Mouse (Mus musculus): Measurements from ENCODE around the gene Egr2. TPM values are rescaled to one million over a fixed set of nuclear protein-coding genes. Genes with fewer than 3 reads are reported as not detected.

Egr2 gene
- total and polyA plus RNA-seq, 2 experiments, result 0.09 to 0.73 TPM

DNA sequence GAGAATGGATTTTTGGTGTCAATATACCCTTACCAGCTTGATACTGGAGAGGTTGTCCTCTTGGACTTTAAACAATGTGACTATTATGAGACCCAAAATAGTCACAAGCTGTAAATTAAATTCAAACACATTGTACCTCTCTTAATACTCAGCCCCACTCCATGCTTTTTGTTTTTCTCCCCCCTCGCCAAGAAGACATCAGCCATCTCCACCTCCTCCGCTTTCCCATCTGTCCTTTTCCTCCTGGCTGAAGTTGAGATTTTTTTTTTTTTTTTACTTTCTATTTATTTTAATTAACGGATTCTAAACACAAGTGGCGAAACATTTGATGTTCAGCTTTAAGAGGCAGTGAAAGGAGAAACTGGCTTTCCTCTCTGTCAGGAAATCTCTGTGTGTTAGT, 22.8 kb downstream of the Egr2 start:
- Histone ChIP-seq H3K27ac (replicated peaks; ENCODE audit: insufficient read depth, low read depth, low read length) (no peak overlapping the region), H3K4me3 (ENCODE audit: insufficient read depth, low read depth, low read length) (no peak overlapping the region), H3K79me2 (ENCODE audit: control insufficient read depth, insufficient read depth, low read length) (no peaks in the 10 kb centered on the region), H3K36me3 (ENCODE audit: control insufficient read depth, insufficient read depth, low read length) (no peaks in the 10 kb centered on the region), H3K4me1 (ENCODE audit: control insufficient read depth, insufficient read depth, low read length) (no peaks in the 10 kb centered on the region), H3K9ac (ENCODE audit: low read depth, low read length) (no peak overlapping the region), H3K27me3 (ENCODE audit: control insufficient read depth, insufficient read depth, low read length) (0 out of 2 replicates have a peak, but pooled peaks cover 2% of the 10 kb centered on the region)
- TF ChIP-seq CTCF (IDR thresholded peaks at IDR 0.05; ENCODE audit: low read depth, low read length), result no peak
- TF ChIP-seq POLR2A (IDR thresholded peaks at IDR 0.05; ENCODE audit: extremely low read depth, insufficient read depth, low read length), result no peak
- WGBS, result 91% methylated on average over 4 of the region's 4 CpGs
- DNase-seq (ENCODE audit: extremely low read depth, low read depth, low spot score), result no peak

DNA sequence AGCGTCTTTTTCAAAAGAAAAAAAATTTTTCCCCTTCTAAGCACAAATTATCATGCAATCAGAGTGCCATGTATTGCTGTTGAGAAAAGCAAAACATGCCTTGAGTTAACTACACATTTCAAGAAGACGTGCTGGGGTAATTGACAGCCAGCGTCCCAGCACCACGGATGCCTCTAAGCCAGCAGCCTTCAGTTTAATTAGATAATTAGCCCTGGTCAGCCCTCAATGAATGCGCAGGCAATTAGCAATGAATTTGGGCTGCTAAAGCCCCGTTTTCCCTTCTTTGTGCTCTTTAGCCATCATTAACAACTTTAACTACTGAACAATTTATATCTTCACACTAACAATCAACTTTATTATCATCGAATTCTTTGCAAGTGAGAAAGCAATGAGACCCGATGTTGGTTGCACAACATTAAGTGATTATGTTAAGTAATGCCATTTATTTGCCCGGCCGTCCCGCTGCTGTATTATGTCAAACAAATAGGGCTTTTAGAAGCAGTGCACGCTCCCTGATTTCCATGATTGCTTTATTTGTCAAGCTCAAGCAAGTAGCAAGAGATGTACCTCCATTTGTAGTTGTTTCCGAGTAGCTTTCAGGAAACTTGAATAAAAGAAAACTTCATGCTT, 24.6 kb downstream of the Egr2 start:
- Histone ChIP-seq H3K4me1 (ENCODE audit: control insufficient read depth, insufficient read depth, low read length) (no peaks in the 10 kb centered on the region), H3K9ac (ENCODE audit: low read depth, low read length) (no peak overlapping the region), H3K36me3 (ENCODE audit: control insufficient read depth, insufficient read depth, low read length) (no peaks in the 10 kb centered on the region), H3K79me2 (ENCODE audit: control insufficient read depth, insufficient read depth, low read length) (no peaks in the 10 kb centered on the region), H3K4me3 (ENCODE audit: insufficient read depth, low read depth, low read length) (no peak overlapping the region), H3K27me3 (ENCODE audit: control insufficient read depth, insufficient read depth, low read length) (0 out of 2 replicates have a peak, but pooled peaks cover 2% of the 10 kb centered on the region), H3K27ac (replicated peaks; ENCODE audit: insufficient read depth, low read depth, low read length) (no peak overlapping the region)
- TF ChIP-seq POLR2A (IDR thresholded peaks at IDR 0.05; ENCODE audit: extremely low read depth, insufficient read depth, low read length), result no peak
- DNase-seq (ENCODE audit: extremely low read depth, low read depth, low spot score), result no peak
- 68% methylated on average over 13 of the region's 13 CpGs for WGBS

GRCm38 (mm10) chr10:67561185-67561584, 25.9 kb downstream of the Egr2 start:
- Histone ChIP-seq H3K9ac (ENCODE audit: low read depth, low read length) (no peak overlapping the region), H3K36me3 (ENCODE audit: control insufficient read depth, insufficient read depth, low read length) (no peaks in the 10 kb centered on the region), H3K79me2 (ENCODE audit: control insufficient read depth, insufficient read depth, low read length) (no peaks in the 10 kb centered on the region), H3K27me3 (ENCODE audit: control insufficient read depth, insufficient read depth, low read length) (0 out of 2 replicates have a peak, but pooled peaks cover 2% of the 10 kb centered on the region), H3K4me1 (ENCODE audit: control insufficient read depth, insufficient read depth, low read length) (no peaks in the 10 kb centered on the region), H3K4me3 (ENCODE audit: insufficient read depth, low read depth, low read length) (no peak overlapping the region), H3K27ac (replicated peaks; ENCODE audit: insufficient read depth, low read depth, low read length) (no peak overlapping the region)
- no peak for TF ChIP-seq CTCF (IDR thresholded peaks at IDR 0.05; ENCODE audit: low read depth, low read length)
- no peak for TF ChIP-seq POLR2A (IDR thresholded peaks at IDR 0.05; ENCODE audit: extremely low read depth, insufficient read depth, low read length)
- 70% methylated on average over 1 of the region's 1 CpGs for WGBS
- DNase-seq (ENCODE audit: extremely low read depth, low read depth, low spot score), result no peak

DNA sequence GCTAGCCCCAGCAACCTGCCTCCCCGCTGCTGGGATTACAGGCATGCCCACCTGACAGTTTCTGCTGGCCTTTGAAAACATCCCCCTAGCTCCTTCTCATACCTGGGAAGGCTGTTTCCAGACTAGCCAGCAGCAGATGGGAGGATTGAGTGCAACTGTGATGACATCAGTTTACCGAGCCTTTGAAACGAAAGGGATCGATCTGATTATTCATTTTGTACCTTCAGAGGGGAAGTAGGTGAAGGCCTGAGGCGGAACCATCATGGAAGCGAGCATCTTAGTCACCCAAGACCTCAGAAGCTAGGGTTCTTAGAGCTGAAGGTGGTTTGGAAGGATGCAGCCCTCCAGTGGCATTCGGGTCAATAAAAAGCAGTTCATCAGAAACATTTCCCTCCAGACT, 29.2 kb downstream of the Egr2 start:
- Histone ChIP-seq H3K79me2 (ENCODE audit: control insufficient read depth, insufficient read depth, low read length) (no peaks in the 10 kb centered on the region), H3K36me3 (ENCODE audit: control insufficient read depth, insufficient read depth, low read length) (no peaks in the 10 kb centered on the region), H3K27ac (replicated peaks; ENCODE audit: insufficient read depth, low read depth, low read length) (no peak overlapping the region), H3K9ac (ENCODE audit: low read depth, low read length) (no peak overlapping the region), H3K27me3 (ENCODE audit: control insufficient read depth, insufficient read depth, low read length) (no peaks in the 10 kb centered on the region), H3K4me1 (ENCODE audit: control insufficient read depth, insufficient read depth, low read length) (no peaks in the 10 kb centered on the region), H3K4me3 (ENCODE audit: insufficient read depth, low read depth, low read length) (no peak overlapping the region)
- no peak for DNase-seq (ENCODE audit: extremely low read depth, low read depth, low spot score)
- TF ChIP-seq POLR2A (IDR thresholded peaks at IDR 0.05; ENCODE audit: extremely low read depth, insufficient read depth, low read length) (no peak), CTCF (IDR thresholded peaks at IDR 0.05; ENCODE audit: low read depth, low read length) (no peak)
- 85% methylated on average over 7 of the region's 7 CpGs for WGBS

DNA sequence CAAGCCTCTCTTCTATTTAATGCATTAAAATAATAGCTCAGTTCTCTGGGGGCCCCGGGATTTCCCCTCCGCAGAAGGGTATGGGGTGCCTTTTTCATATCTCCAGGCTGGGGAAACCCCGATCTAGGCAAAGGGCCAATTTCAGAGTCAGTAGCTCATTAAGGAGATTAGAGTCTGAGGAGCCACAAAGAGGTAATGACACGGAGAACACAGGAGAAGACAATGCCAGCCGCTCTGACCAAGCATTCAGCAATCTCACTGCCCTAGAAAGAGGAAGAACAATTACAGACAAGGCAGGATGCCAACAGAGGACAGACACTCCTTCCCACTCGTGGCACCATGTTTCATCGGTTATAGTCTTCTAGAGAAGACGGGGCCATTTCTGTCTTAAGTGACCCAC, 30.8 kb downstream of the Egr2 start:
- no peak overlapping the region for H3K9ac ChIP-seq (ENCODE audit: low read depth, low read length)
- TF ChIP-seq POLR2A (IDR thresholded peaks at IDR 0.05; ENCODE audit: extremely low read depth, insufficient read depth, low read length) (no peak), CTCF (IDR thresholded peaks at IDR 0.05; ENCODE audit: low read depth, low read length) (no peak)
- no peak for DNase-seq (ENCODE audit: extremely low read depth, low read depth, low spot score)
- no peaks in the 10 kb centered on the region for H3K4me1 ChIP-seq (ENCODE audit: control insufficient read depth, insufficient read depth, low read length)
- no peak overlapping the region for H3K4me3 ChIP-seq (ENCODE audit: insufficient read depth, low read depth, low read length)
- H3K79me2 ChIP-seq (ENCODE audit: control insufficient read depth, insufficient read depth, low read length), result no peaks in the 10 kb centered on the region
- no peaks in the 10 kb centered on the region for H3K36me3 ChIP-seq (ENCODE audit: control insufficient read depth, insufficient read depth, low read length)
- WGBS, result 69% methylated on average over 8 of the region's 8 CpGs
- H3K27me3 ChIP-seq (ENCODE audit: control insufficient read depth, insufficient read depth, low read length), result no peaks in the 10 kb centered on the region
- no peak overlapping the region for H3K27ac ChIP-seq (replicated peaks; ENCODE audit: insufficient read depth, low read depth, low read length)

DNA sequence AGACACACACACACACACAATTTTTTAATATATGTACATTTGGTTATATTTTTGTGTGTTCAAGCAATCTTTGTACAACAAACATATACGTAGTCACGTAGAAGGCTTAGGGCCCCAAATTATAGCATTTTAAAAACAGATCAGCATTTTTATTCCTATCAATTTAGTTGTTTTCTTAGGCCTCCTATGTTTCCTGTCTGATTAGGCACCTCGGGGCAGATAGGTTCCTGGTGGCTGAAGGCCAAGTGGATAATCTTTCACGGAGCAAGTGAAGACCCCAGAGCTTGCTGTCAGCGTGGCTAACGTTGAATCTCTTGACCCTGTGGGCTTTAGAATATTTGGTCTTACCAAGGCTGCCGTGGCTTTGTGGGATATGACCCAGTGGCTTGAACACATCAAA, 34.3 kb downstream of the Egr2 start:
- Histone ChIP-seq H3K27me3 (ENCODE audit: control insufficient read depth, insufficient read depth, low read length) (no peaks in the 10 kb centered on the region), H3K36me3 (ENCODE audit: control insufficient read depth, insufficient read depth, low read length) (no peaks in the 10 kb centered on the region), H3K27ac (replicated peaks; ENCODE audit: insufficient read depth, low read depth, low read length) (no peak overlapping the region), H3K4me1 (ENCODE audit: control insufficient read depth, insufficient read depth, low read length) (no peaks in the 10 kb centered on the region), H3K79me2 (ENCODE audit: control insufficient read depth, insufficient read depth, low read length) (no peaks in the 10 kb centered on the region), H3K9ac (ENCODE audit: low read depth, low read length) (no peak overlapping the region), H3K4me3 (ENCODE audit: insufficient read depth, low read depth, low read length) (no peak overlapping the region)
- no peak for TF ChIP-seq CTCF (IDR thresholded peaks at IDR 0.05; ENCODE audit: low read depth, low read length)
- 73% methylated on average over 7 of the region's 7 CpGs for WGBS
- no peak for DNase-seq (ENCODE audit: extremely low read depth, low read depth, low spot score)
